Mouse (Mus musculus) forebrain, embryonic 11.5 days (tissue): ENCODE data around the gene Rftn1. TPM values are rescaled to one million over a fixed set of nuclear protein-coding genes. Genes with fewer than 3 reads are reported as not detected.

ENCODE experiments used
- ATAC-seq: fragments of 200-750 bp; cut with Nextera tagmentation; replicated peaks from 2 replicates; pipeline ENCODE4 v1.8.0; 2017; ENCODE audit warnings: moderate TSS enrichment; ENCODE audit not compliant: low FRiP score
- DNase-seq: peaks from one replicate; pipeline ENCODE4 v3.0.0-alpha.2; 2017; ENCODE audit warnings: low spot score
- H3K27ac ChIP-seq: fragments of 300-500 bp; sonication (generic); 2 replicates; pipeline ENCODE4 v1.5.1; 2014; ENCODE audit warnings: low read depth, low read length
- H3K27me3 ChIP-seq: fragments of 300-500 bp; sonication (generic); 2 replicates; pipeline ENCODE4 v1.6.1; 2014; ENCODE audit warnings: mild to moderate bottlenecking, low read length, mixed read lengths; ENCODE audit not compliant: control insufficient read depth, insufficient read depth
- H3K36me3 ChIP-seq: fragments of 300-500 bp; sonication (generic); 2 replicates; pipeline ENCODE4 v1.6.1; 2014; ENCODE audit warnings: mild to moderate bottlenecking, low read length, moderate library complexity, mixed read lengths; ENCODE audit not compliant: control insufficient read depth, insufficient read depth
- H3K4me1 ChIP-seq: fragments of 300-500 bp; sonication (generic); replicated peaks from 2 replicates; pipeline ENCODE4 v1.6.1; 2014; ENCODE audit warnings: low read length, mixed read lengths; ENCODE audit not compliant: control insufficient read depth, insufficient read depth
- H3K4me2 ChIP-seq: fragments of 300-500 bp; sonication (generic); 2 replicates; pipeline ENCODE4 v1.6.1; 2014; ENCODE audit warnings: low read depth, mild to moderate bottlenecking, low read length, moderate library complexity, mixed read lengths; ENCODE audit not compliant: severe bottlenecking
- H3K4me3 ChIP-seq: fragments of 300-500 bp; sonication (generic); 2 replicates; pipeline ENCODE4 v1.5.1; 2014; ENCODE audit warnings: low read depth, low read length
- H3K9ac ChIP-seq: fragments of 300-500 bp; sonication (generic); 2 replicates; pipeline ENCODE4 v1.6.1; 2014; ENCODE audit warnings: low read length
- H3K9me3 ChIP-seq: fragments of 300-500 bp; sonication (generic); 2 replicates; pipeline ENCODE4 v1.6.1; 2016; ENCODE audit warnings: low read length, mixed read lengths; ENCODE audit not compliant: control insufficient read depth
- WGBS: fragments of 180-500 bp; shearing (Covaris S2); extraction: QIAGEN DNeasy Blood & Tissue Kit; methylation state at CpG from one replicate; pipeline ENCODE4 v1.1.7; 2014; 5-methylcytosine and 5-hydroxymethylcytosine counted together
- polyA plus RNA-seq: library from polyadenylated mRNA; unstranded; fragments of >200 nt; fragmentation: Nextera tagmentation; extraction: Ambion mirVana; gene quantifications from 2 replicates; pipeline ENCODE4 v1.2.1, GENCODE M21; 2014

Rftn1 gene
- polyA plus RNA-seq, 1 experiment from 2014 or later: 11.6 TPM

GRCm38 (mm10) chr17:50104131-50104530 is 86.3 kb downstream of the Rftn1 start:
- no peak for DNase-seq
- H3K4me3 ChIP-seq: no peak overlapping the region
- H3K4me1 ChIP-seq: no peaks in the 10 kb centered on the region
- H3K27ac ChIP-seq: no peak overlapping the region
- H3K9me3 ChIP-seq: peaks cover 6% of the 10 kb centered on the region; the same call in 1 of the 2 replicates
- no peaks in the 10 kb centered on the region for H3K36me3 ChIP-seq
- 84% methylated on average over 3 of the region's 3 CpGs for WGBS
- H3K27me3 ChIP-seq: no peaks in the 10 kb centered on the region
- no peak overlapping the region for H3K4me2 ChIP-seq
- H3K9ac ChIP-seq: no peak overlapping the region
- ATAC-seq: no peak

GRCm38 (mm10) chr17:50101416-50101815 is 89.1 kb downstream of the Rftn1 start:
- no peak overlapping the region for H3K27ac ChIP-seq
- DNase-seq: no peak
- WGBS: 92% methylated on average over 3 of the region's 3 CpGs

DNA sequence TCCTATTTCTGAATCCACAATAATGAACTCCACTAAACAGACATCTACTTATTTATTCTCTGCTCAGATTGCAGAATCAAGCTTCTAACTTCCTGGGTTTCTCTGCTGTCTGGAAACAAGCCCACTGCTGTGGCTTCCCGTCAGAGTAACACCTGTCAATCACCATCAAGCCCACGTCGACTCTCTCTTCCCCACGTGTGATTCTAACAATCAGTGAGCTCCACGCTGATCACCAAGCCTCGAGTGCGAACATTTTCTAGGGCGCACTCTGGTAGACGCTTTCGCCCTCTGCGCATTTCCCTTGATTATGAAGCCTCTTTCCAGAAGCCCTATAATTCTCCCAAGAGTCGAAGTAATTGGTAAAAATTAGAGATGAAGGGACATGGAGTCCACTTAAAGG is 90.4 kb downstream of the Rftn1 start:
- DNase-seq: no peak
- no peaks in the 10 kb centered on the region for H3K36me3 ChIP-seq
- no peak for ATAC-seq

More at GRCm38 (mm10) chr17:50101416-50101815, 89.1 kb downstream of the Rftn1 start:
- no peak overlapping the region for H3K4me3 ChIP-seq
- H3K4me1 ChIP-seq: no peaks in the 10 kb centered on the region
- H3K27me3 ChIP-seq: no peaks in the 10 kb centered on the region
- no peaks in the 10 kb centered on the region for H3K36me3 ChIP-seq
- no peak overlapping the region for H3K4me2 ChIP-seq
- H3K9me3 ChIP-seq: peaks cover 6% of the 10 kb centered on the region; the same call in 1 of the 2 replicates
- no peak for ATAC-seq
- H3K9ac ChIP-seq: no peak overlapping the region

DNA sequence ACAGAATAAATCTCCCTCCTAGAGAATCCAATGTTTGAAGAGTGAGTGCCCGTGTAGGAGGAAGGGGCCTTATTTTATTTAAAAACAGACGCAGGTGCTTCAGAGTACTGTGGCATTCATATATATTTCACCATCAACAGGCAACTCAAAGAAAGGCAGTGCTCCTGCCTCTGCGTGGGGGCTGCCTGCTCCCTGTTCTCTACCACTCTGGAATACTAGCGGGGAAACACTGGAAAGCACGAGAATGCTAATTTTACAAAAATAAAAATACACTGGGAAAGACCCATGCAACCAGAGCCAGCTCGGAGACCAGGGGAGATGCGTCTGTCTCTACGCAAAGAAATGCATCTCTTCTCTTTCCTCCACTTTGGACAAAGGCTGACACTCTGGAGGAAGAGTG is 91.1 kb downstream of the Rftn1 start:
- ATAC-seq (no peak), DNase-seq (no peak)
- Histone ChIP-seq H3K9me3 (no peaks in the 10 kb centered on the region), H3K4me3 (no peak overlapping the region), H3K4me1 (no peaks in the 10 kb centered on the region), H3K27me3 (no peaks in the 10 kb centered on the region), H3K36me3 (no peaks in the 10 kb centered on the region), H3K9ac (no peak overlapping the region), H3K27ac (no peak overlapping the region), H3K4me2 (no peak overlapping the region)
- WGBS: 77% methylated on average over 8 of the region's 8 CpGs

More for the DNA sequence above, 90.4 kb downstream of the Rftn1 start:
- 74% methylated on average over 12 of the region's 12 CpGs for WGBS
- no peaks in the 10 kb centered on the region for H3K27me3 ChIP-seq
- no peak overlapping the region for H3K4me3 ChIP-seq
- no peak overlapping the region for H3K27ac ChIP-seq
- no peak overlapping the region for H3K4me2 ChIP-seq
- no peaks in the 10 kb centered on the region for H3K4me1 ChIP-seq
- peaks cover under 1% of the 10 kb centered on the region; the same call in 1 of the 2 replicates for H3K9me3 ChIP-seq
- H3K9ac ChIP-seq: no peak overlapping the region

GRCm38 (mm10) chr17:50098297-50098696 is 92.2 kb downstream of the Rftn1 start:
- 92% methylated on average over 6 of the region's 6 CpGs for WGBS
- Histone ChIP-seq H3K4me1 (no peaks in the 10 kb centered on the region), H3K27me3 (no peaks in the 10 kb centered on the region), H3K4me3 (no peak overlapping the region), H3K27ac (no peak overlapping the region), H3K9ac (no peak overlapping the region), H3K36me3 (no peaks in the 10 kb centered on the region), H3K4me2 (no peak overlapping the region), H3K9me3 (no peaks in the 10 kb centered on the region)
- ATAC-seq (no peak), DNase-seq (no peak)

- no peak overlapping the region for H3K27ac ChIP-seq
- H3K4me3 ChIP-seq: no peak overlapping the region
- no peaks in the 10 kb centered on the region for H3K4me1 ChIP-seq
- H3K9ac ChIP-seq: no peak overlapping the region
- no peaks in the 10 kb centered on the region for H3K36me3 ChIP-seq
- no peak for ATAC-seq
- no peak overlapping the region for H3K4me2 ChIP-seq
- no peaks in the 10 kb centered on the region for H3K9me3 ChIP-seq
- no peak for DNase-seq
- WGBS: 87% methylated on average over 5 of the region's 5 CpGs
- no peaks in the 10 kb centered on the region for H3K27me3 ChIP-seq
Observed at GRCm38 (mm10) chr17:50097831-50098230, 92.6 kb downstream of the Rftn1 start.

- H3K4me3 ChIP-seq: no peak overlapping the region
- no peaks in the 10 kb centered on the region for H3K4me1 ChIP-seq
- no peak overlapping the region for H3K4me2 ChIP-seq
- H3K9me3 ChIP-seq: no peaks in the 10 kb centered on the region
- H3K27ac ChIP-seq: no peak overlapping the region
- ATAC-seq: no peak
- no peak overlapping the region for H3K9ac ChIP-seq
- no peaks in the 10 kb centered on the region for H3K36me3 ChIP-seq
- WGBS: 93% methylated on average over 4 of the region's 4 CpGs
- no peak for DNase-seq
- no peaks in the 10 kb centered on the region for H3K27me3 ChIP-seq
Observed at GRCm38 (mm10) chr17:50096305-50096704, 94.2 kb downstream of the Rftn1 start.

DNA sequence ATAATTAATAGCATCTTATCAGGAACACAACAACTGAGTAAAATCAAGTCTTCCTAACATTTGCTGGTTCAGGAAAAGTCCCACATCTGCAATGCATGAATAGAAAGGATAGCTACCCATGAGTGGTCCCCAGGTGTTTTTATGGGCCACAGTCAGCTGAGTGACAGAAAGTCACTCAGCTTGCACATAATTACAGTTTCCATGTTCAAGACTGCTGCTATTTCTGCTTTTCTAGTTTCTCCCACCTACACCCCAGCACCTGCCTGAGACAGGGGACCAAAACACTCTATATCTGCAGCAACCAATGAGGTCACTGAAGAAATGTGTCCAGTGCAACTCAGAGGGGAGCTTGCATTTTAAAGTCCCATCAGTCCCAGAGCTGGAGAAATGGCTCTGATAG is 95.9 kb downstream of the Rftn1 start:
- Histone ChIP-seq H3K4me2 (no peak overlapping the region), H3K27me3 (no peaks in the 10 kb centered on the region), H3K9me3 (no peaks in the 10 kb centered on the region), H3K27ac (no peak overlapping the region), H3K36me3 (no peaks in the 10 kb centered on the region), H3K4me3 (no peak overlapping the region), H3K9ac (no peak overlapping the region), H3K4me1 (no peaks in the 10 kb centered on the region)
- no peak for DNase-seq
- ATAC-seq: no peak

GRCm38 (mm10) chr17:50094077-50094476 is 96.4 kb downstream of the Rftn1 start:
- no peak for ATAC-seq
- Histone ChIP-seq H3K9ac (no peak overlapping the region), H3K27me3 (no peaks in the 10 kb centered on the region), H3K4me2 (no peak overlapping the region), H3K4me3 (no peak overlapping the region), H3K27ac (no peak overlapping the region), H3K36me3 (no peaks in the 10 kb centered on the region), H3K4me1 (no peaks in the 10 kb centered on the region), H3K9me3 (no peaks in the 10 kb centered on the region)
- DNase-seq: no peak
- WGBS: 86% methylated on average over 5 of the region's 5 CpGs
